Mouse (Mus musculus) olfactory bulb, adult 2 months (tissue): ENCODE results near the gene Csf2rb2. TPM values are rescaled to one million over a fixed set of nuclear protein-coding genes. Genes with fewer than 3 reads are reported as not detected.
"Not testable (repeated sequence)": the region's sequence is repeated elsewhere in the genome, so short reads cannot be mapped to it uniquely, and the experiment has no call there.

Experiments
- H3K27ac ChIP-seq: fragments of 200-500 bp; 2 replicates; pipeline ENCODE4 v1.5.1; 2012; ENCODE audit warnings: low read depth, low read length; ENCODE audit not compliant: insufficient read depth
- H3K4me1 ChIP-seq: fragments of 200-500 bp; 2 replicates; pipeline ENCODE4 v1.6.1; 2012; ENCODE audit warnings: low read length; ENCODE audit not compliant: control insufficient read depth, insufficient read depth
- H3K4me3 ChIP-seq: fragments of 200-500 bp; 2 replicates; pipeline ENCODE4 v1.5.1; 2012; ENCODE audit warnings: mild to moderate bottlenecking, low read depth, low read length, moderate library complexity; ENCODE audit not compliant: insufficient read depth
- CTCF ChIP-seq: fragments of 200-500 bp; IDR thresholded peaks from 2 replicates; pipeline ENCODE4 v1.5.1; 2012; ENCODE audit warnings: low read depth, mild to moderate bottlenecking, low read length, moderate library complexity; ENCODE audit not compliant: insufficient read depth
- POLR2A ChIP-seq: fragments of 200-500 bp; IDR thresholded peaks from 2 replicates; pipeline ENCODE4 v1.6.1; 2012; ENCODE audit warnings: mild to moderate bottlenecking, low read depth, low read length, moderate library complexity; ENCODE audit not compliant: insufficient read depth
- WGBS: fragments of 180-500 bp; shearing (Covaris S2); methylation state at CpG from one replicate; pipeline ENCODE4 v1.1.7; 2018; 5-methylcytosine and 5-hydroxymethylcytosine counted together
- polyA plus RNA-seq: library from polyadenylated mRNA; stranded (reverse); fragments of >200 nt; gene quantifications from 2 replicates; pipeline ENCODE4 v1.2.4, GENCODE M21; 2012; ENCODE audit warnings: low replicate concordance; ENCODE audit not compliant: missing spikeins, insufficient read depth, insufficient read length

Gene Csf2rb2
- polyA plus RNA-seq, 1 experiment, result not detected

GRCm38 (mm10) chr15:78320825-78321496, 15.4 kb upstream of the Csf2rb2 start:
- TF ChIP-seq POLR2A (no peak), CTCF (peak; percentile 68)
- H3K4me1 ChIP-seq, result peaks cover 3% of the 10 kb centered on the region; the same call in 1 of the 2 replicates
- WGBS, result 27% methylated on average over 5 of the region's 5 CpGs
- H3K27ac ChIP-seq, result no peak overlapping the region
- H3K4me3 ChIP-seq, result no peak overlapping the region

GRCm38 (mm10) chr15:78318338-78319171, 13.0 kb upstream of the Csf2rb2 start:
- WGBS, result 80% methylated on average over 2 of the region's 2 CpGs
- H3K27ac ChIP-seq, H3K4me3 ChIP-seq, H3K4me1 ChIP-seq: not testable (repeated sequence)

DNA sequence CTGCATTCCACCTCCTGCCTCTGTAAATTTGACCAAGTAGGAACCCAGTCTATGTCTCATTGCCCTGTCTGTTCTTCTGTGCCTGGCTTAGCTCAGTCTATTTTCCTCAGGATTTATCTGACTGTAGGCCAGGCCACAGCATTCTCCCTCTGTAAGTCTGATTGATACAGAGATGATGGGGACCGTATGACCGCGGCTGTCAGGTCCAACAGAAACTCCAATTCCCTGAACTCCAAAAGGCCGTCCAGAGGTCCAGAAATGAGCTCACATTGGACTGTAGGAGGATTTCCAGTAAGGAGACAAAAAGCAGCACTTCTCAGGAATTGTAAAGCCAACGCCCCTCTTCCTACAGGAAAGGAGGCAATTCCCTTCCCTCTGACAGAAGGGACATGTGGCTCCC, 8.1 kb upstream of the Csf2rb2 start:
- 93% methylated on average over 5 of the region's 5 CpGs for WGBS
- H3K4me3 ChIP-seq, H3K27ac ChIP-seq, H3K4me1 ChIP-seq: not testable (repeated sequence)

GRCm38 (mm10) chr15:78312421-78313233, 7.1 kb upstream of the Csf2rb2 start:
- H3K4me3 ChIP-seq, H3K27ac ChIP-seq, H3K4me1 ChIP-seq: not testable (repeated sequence)
- 84% methylated on average over 4 of the region's 4 CpGs for WGBS

GRCm38 (mm10) chr15:78310971-78311370, 5.5 kb upstream of the Csf2rb2 start:
- Histone ChIP-seq H3K4me1 (no peaks in the 10 kb centered on the region), H3K4me3 (no peak overlapping the region), H3K27ac (no peak overlapping the region)
- no peak for TF ChIP-seq CTCF
- no peak for TF ChIP-seq POLR2A
- WGBS, result 83% methylated on average over 4 of the region's 4 CpGs

DNA sequence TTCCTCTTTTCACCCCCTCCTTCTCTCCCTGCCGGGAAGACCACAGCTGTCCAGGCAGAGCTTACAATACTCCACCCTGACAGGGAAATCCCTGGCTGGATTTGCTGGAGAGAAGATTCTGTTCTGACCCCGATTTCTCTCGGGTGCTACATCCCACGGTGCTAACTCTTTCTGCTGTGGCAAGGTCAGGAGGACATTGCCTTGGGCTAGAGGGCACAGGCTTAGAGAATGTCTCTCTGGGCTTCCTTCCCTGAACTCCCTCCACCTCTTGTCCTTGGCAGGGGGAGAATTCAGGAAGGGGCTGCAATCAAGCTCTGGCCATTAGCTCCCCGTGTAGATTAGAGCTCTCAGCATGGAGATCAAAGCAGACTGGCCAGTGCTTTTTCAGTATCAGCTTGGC, 4.3 kb upstream of the Csf2rb2 start:
- H3K4me1 ChIP-seq, result no peaks in the 10 kb centered on the region
- no peak overlapping the region for H3K4me3 ChIP-seq
- no peak overlapping the region for H3K27ac ChIP-seq
- TF ChIP-seq CTCF, result no peak
- no peak for TF ChIP-seq POLR2A
- WGBS, result 48% methylated on average over 5 of the region's 5 CpGs

- H3K4me1 ChIP-seq, result no peaks in the 10 kb centered on the region
- no peak overlapping the region for H3K27ac ChIP-seq
- TF ChIP-seq CTCF (no peak), POLR2A (no peak)
- H3K4me3 ChIP-seq, result no peak overlapping the region
- 91% methylated on average over 6 of the region's 6 CpGs for WGBS
Measured at GRCm38 (mm10) chr15:78303665-78304233, 1.8 kb downstream of the Csf2rb2 start.

DNA sequence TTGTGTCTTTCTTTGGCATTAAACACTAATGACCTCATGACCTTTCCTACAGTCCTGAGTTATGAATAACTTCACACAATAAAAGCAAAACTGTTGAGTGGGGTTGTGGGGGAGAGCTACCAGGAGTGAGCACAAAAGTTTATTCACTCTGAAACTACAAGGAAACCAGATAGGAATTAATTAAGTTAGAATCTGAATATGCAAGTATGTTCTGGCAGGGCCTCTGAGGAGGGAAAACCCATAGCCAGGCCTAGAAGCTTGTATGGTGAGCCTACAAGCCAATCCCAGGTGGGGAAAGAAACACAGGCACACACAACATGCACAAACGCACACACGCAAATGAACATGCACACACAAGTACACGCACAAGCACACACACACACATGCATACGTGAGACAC, 2.8 kb downstream of the Csf2rb2 start:
- WGBS, result 95% methylated on average over 4 of the region's 4 CpGs

DNA sequence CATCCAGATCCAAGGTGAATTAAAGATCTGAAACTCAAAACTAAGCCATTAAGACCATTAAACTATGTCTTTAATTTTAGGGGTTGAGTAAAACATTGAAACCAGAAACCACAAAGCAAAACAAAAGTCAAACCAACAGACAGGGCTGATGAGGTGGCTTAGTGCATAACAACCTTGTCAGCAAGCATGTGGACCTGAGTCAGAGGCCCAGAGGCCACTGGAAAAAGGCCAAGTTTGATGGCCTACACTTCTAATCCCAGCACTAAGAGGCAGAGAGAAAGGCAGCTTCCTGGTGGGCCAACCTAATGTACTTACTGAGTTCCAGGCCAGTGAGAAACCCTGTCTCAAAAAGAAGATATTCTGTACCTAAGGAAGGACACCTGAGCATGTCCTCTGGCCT, 4.7 kb downstream of the Csf2rb2 start:
- Histone ChIP-seq H3K27ac (no peak overlapping the region), H3K4me3 (no peak overlapping the region), H3K4me1 (no peaks in the 10 kb centered on the region)
- TF ChIP-seq CTCF, result no peak
- no peak for TF ChIP-seq POLR2A

More for the DNA sequence above, 2.8 kb downstream of the Csf2rb2 start:
- no peaks in the 10 kb centered on the region for H3K4me1 ChIP-seq
- H3K4me3 ChIP-seq, result no peak overlapping the region
- H3K27ac ChIP-seq, result no peak overlapping the region
- TF ChIP-seq POLR2A, result no peak
- TF ChIP-seq CTCF, result no peak
